Mouse (Mus musculus): ENCODE measurements around the gene Bola1. TPM values are rescaled to one million over a fixed set of nuclear protein-coding genes. Genes with fewer than 3 reads are reported as not detected.
"Not testable (repeated sequence)": the region's sequence is repeated elsewhere in the genome, so short reads cannot be mapped to it uniquely, and the experiment has no call there.

Bola1 gene
- polyA plus RNA-seq, 1 experiment from 2014 or later: 64.1 TPM

GRCm38 (mm10) chr3:96220131-96220764 is 739 bp upstream of the Bola1 start:
- Histone ChIP-seq H3K9ac (replicated peaks; ENCODE audit: low read depth, low read length) (peak overlapping the region; percentile 76), H3K4me2 (ENCODE audit: low read length) (peak overlapping the region; percentile 86), H3K4me3 (replicated peaks; ENCODE audit: low read length) (peak overlapping the region; percentile 72), H3K4me1 (replicated peaks; ENCODE audit: control insufficient read depth, insufficient read depth, low read length) (peaks cover 19% of the 10 kb centered on the region), H3K27ac (ENCODE audit: low read length) (peak overlapping the region; percentile 98)
- H3K36me3 ChIP-seq (ENCODE audit: control insufficient read depth, insufficient read depth); H3K27me3 ChIP-seq (replicated peaks; ENCODE audit: control insufficient read depth, insufficient read depth, low read length); H3K9me3 ChIP-seq (ENCODE audit: control insufficient read depth, low read length): not testable (repeated sequence)
- WGBS: under 1% methylated on average over 24 of the region's 47 CpGs
- ATAC-seq: peak; percentile 3; the same call in 1 of the 2 replicates

- H3K4me2 ChIP-seq (ENCODE audit: low read length): peak overlapping the region; percentile 86
- peak; percentile 24 for ATAC-seq
- H3K4me3 ChIP-seq (replicated peaks; ENCODE audit: low read length): peak overlapping the region; percentile 72
- H3K9ac ChIP-seq (replicated peaks; ENCODE audit: low read depth, low read length): peak overlapping the region; percentile 60
- under 1% methylated on average over 12 of the region's 12 CpGs for WGBS
- H3K4me1 ChIP-seq (replicated peaks; ENCODE audit: control insufficient read depth, insufficient read depth, low read length): peaks cover 19% of the 10 kb centered on the region
- no peaks in the 10 kb centered on the region for H3K36me3 ChIP-seq (ENCODE audit: control insufficient read depth, insufficient read depth)
- no peaks in the 10 kb centered on the region for H3K27me3 ChIP-seq (replicated peaks; ENCODE audit: control insufficient read depth, insufficient read depth, low read length)
- no peaks in the 10 kb centered on the region for H3K9me3 ChIP-seq (ENCODE audit: control insufficient read depth, low read length)
- H3K27ac ChIP-seq (ENCODE audit: low read length): peak overlapping the region; percentile 98
Measured at GRCm38 (mm10) chr3:96219191-96219641, 293 bp downstream of the Bola1 start.

- H3K27me3 ChIP-seq (replicated peaks; ENCODE audit: control insufficient read depth, insufficient read depth, low read length): no peaks in the 10 kb centered on the region
- 25% methylated on average over 15 of the region's 15 CpGs for WGBS
- no peaks in the 10 kb centered on the region for H3K9me3 ChIP-seq (ENCODE audit: control insufficient read depth, low read length)
- H3K4me3 ChIP-seq (replicated peaks; ENCODE audit: low read length): no peak overlapping the region
- H3K4me2 ChIP-seq (ENCODE audit: low read length): no peak overlapping the region
- H3K36me3 ChIP-seq (ENCODE audit: control insufficient read depth, insufficient read depth): no peaks in the 10 kb centered on the region
- no peaks in the 10 kb centered on the region for H3K4me1 ChIP-seq (replicated peaks; ENCODE audit: control insufficient read depth, insufficient read depth, low read length)
- no peak overlapping the region for H3K27ac ChIP-seq (ENCODE audit: low read length)
- H3K9ac ChIP-seq (replicated peaks; ENCODE audit: low read depth, low read length): no peak overlapping the region
- ATAC-seq: no peak
Measured at GRCm38 (mm10) chr3:96209242-96209641, 10.3 kb downstream of the Bola1 start.

- Histone ChIP-seq H3K4me2 (ENCODE audit: low read length) (no peak overlapping the region), H3K9ac (replicated peaks; ENCODE audit: low read depth, low read length) (no peak overlapping the region), H3K36me3 (ENCODE audit: control insufficient read depth, insufficient read depth) (no peaks in the 10 kb centered on the region), H3K27ac (ENCODE audit: low read length) (no peak overlapping the region), H3K9me3 (ENCODE audit: control insufficient read depth, low read length) (no peaks in the 10 kb centered on the region), H3K4me1 (replicated peaks; ENCODE audit: control insufficient read depth, insufficient read depth, low read length) (no peaks in the 10 kb centered on the region), H3K4me3 (replicated peaks; ENCODE audit: low read length) (no peak overlapping the region), H3K27me3 (replicated peaks; ENCODE audit: control insufficient read depth, insufficient read depth, low read length) (no peaks in the 10 kb centered on the region)
- ATAC-seq: no peak
- 86% methylated on average over 3 of the region's 3 CpGs for WGBS
Measured at GRCm38 (mm10) chr3:96207819-96208218, 11.7 kb downstream of the Bola1 start.

- no peak overlapping the region for H3K27ac ChIP-seq (ENCODE audit: low read length)
- WGBS: 96% methylated on average over 2 of the region's 2 CpGs
- H3K4me3 ChIP-seq (replicated peaks; ENCODE audit: low read length): no peak overlapping the region
- ATAC-seq: no peak
- 0 out of 2 replicates have a peak, but pooled peaks cover 3% of the 10 kb centered on the region for H3K36me3 ChIP-seq (ENCODE audit: control insufficient read depth, insufficient read depth)
- peaks cover 11% of the 10 kb centered on the region for H3K4me1 ChIP-seq (replicated peaks; ENCODE audit: control insufficient read depth, insufficient read depth, low read length)
- no peaks in the 10 kb centered on the region for H3K9me3 ChIP-seq (ENCODE audit: control insufficient read depth, low read length)
- H3K4me2 ChIP-seq (ENCODE audit: low read length): no peak overlapping the region
- no peaks in the 10 kb centered on the region for H3K27me3 ChIP-seq (replicated peaks; ENCODE audit: control insufficient read depth, insufficient read depth, low read length)
- H3K9ac ChIP-seq (replicated peaks; ENCODE audit: low read depth, low read length): no peak overlapping the region
Measured at GRCm38 (mm10) chr3:96199731-96200130, 19.8 kb downstream of the Bola1 start.

GRCm38 (mm10) chr3:96198601-96199251 is 20.8 kb downstream of the Bola1 start:
- 20% methylated on average over 6 of the region's 8 CpGs for WGBS
- H3K4me2 ChIP-seq (ENCODE audit: low read length): peak overlapping the region; percentile 95
- not testable (repeated sequence) for H3K27ac ChIP-seq (ENCODE audit: low read length)

GRCm38 (mm10) chr3:96198181-96198580 is 21.3 kb downstream of the Bola1 start:
- Histone ChIP-seq H3K9ac (replicated peaks; ENCODE audit: low read depth, low read length) (peak overlapping the region; percentile 46), H3K36me3 (ENCODE audit: control insufficient read depth, insufficient read depth) (0 out of 2 replicates have a peak, but pooled peaks cover 3% of the 10 kb centered on the region), H3K4me3 (replicated peaks; ENCODE audit: low read length) (peak overlapping the region; percentile 75), H3K4me2 (ENCODE audit: low read length) (peak overlapping the region; percentile 95), H3K4me1 (replicated peaks; ENCODE audit: control insufficient read depth, insufficient read depth, low read length) (peaks cover 11% of the 10 kb centered on the region), H3K9me3 (ENCODE audit: control insufficient read depth, low read length) (no peaks in the 10 kb centered on the region), H3K27ac (ENCODE audit: low read length) (peak overlapping the region; percentile 37; the same call in 1 of the 2 replicates), H3K27me3 (replicated peaks; ENCODE audit: control insufficient read depth, insufficient read depth, low read length) (no peaks in the 10 kb centered on the region)
- WGBS: 10% methylated on average over 6 of the region's 6 CpGs
- peak; percentile 11 for ATAC-seq

More at GRCm38 (mm10) chr3:96198601-96199251, 20.8 kb downstream of the Bola1 start:
- not testable (repeated sequence) for H3K27me3 ChIP-seq (replicated peaks; ENCODE audit: control insufficient read depth, insufficient read depth, low read length); ATAC-seq; H3K36me3 ChIP-seq (ENCODE audit: control insufficient read depth, insufficient read depth); H3K4me3 ChIP-seq (replicated peaks; ENCODE audit: low read length); H3K9ac ChIP-seq (replicated peaks; ENCODE audit: low read depth, low read length); H3K9me3 ChIP-seq (ENCODE audit: control insufficient read depth, low read length)
- peaks cover 11% of the 10 kb centered on the region for H3K4me1 ChIP-seq (replicated peaks; ENCODE audit: control insufficient read depth, insufficient read depth, low read length)

GRCm38 (mm10) chr3:96197129-96197749 is 22.3 kb downstream of the Bola1 start:
- Histone ChIP-seq H3K27me3 (replicated peaks; ENCODE audit: control insufficient read depth, insufficient read depth, low read length) (no peaks in the 10 kb centered on the region), H3K4me2 (ENCODE audit: low read length) (peak overlapping the region; percentile 95), H3K27ac (ENCODE audit: low read length) (peak overlapping the region; percentile 98), H3K4me1 (replicated peaks; ENCODE audit: control insufficient read depth, insufficient read depth, low read length) (peaks cover 11% of the 10 kb centered on the region), H3K9me3 (ENCODE audit: control insufficient read depth, low read length) (no peaks in the 10 kb centered on the region), H3K9ac (replicated peaks; ENCODE audit: low read depth, low read length) (peak overlapping the region; percentile 91), H3K36me3 (ENCODE audit: control insufficient read depth, insufficient read depth) (peaks cover 6% of the 10 kb centered on the region; the same call in 1 of the 2 replicates), H3K4me3 (replicated peaks; ENCODE audit: low read length) (peak overlapping the region; percentile 75)
- under 1% methylated on average over 50 of the region's 50 CpGs for WGBS
- peak; percentile 96 for ATAC-seq

- no peak for ATAC-seq
- Histone ChIP-seq H3K9me3 (ENCODE audit: control insufficient read depth, low read length) (no peaks in the 10 kb centered on the region), H3K36me3 (ENCODE audit: control insufficient read depth, insufficient read depth) (peaks cover 6% of the 10 kb centered on the region; the same call in 1 of the 2 replicates), H3K27ac (ENCODE audit: low read length) (peak overlapping the region; percentile 98), H3K9ac (replicated peaks; ENCODE audit: low read depth, low read length) (peak overlapping the region; percentile 91), H3K4me3 (replicated peaks; ENCODE audit: low read length) (peak overlapping the region; percentile 75), H3K27me3 (replicated peaks; ENCODE audit: control insufficient read depth, insufficient read depth, low read length) (no peaks in the 10 kb centered on the region), H3K4me2 (ENCODE audit: low read length) (peak overlapping the region; percentile 95), H3K4me1 (replicated peaks; ENCODE audit: control insufficient read depth, insufficient read depth, low read length) (peaks cover 11% of the 10 kb centered on the region)
- 20% methylated on average over 27 of the region's 27 CpGs for WGBS
Measured at GRCm38 (mm10) chr3:96196437-96197128, 22.9 kb downstream of the Bola1 start.
